Mouse (Mus musculus): ENCODE results near the gene Sdhc. TPM values are rescaled to one million over a fixed set of nuclear protein-coding genes. Genes with fewer than 3 reads are reported as not detected.

Sdhc gene
- polyA plus RNA-seq, 1 experiment from 2014 or later, result 295 TPM

- H3K4me2 ChIP-seq (ENCODE audit: low read length), result peak overlapping the region; percentile 57
- no peaks in the 10 kb centered on the region for H3K4me1 ChIP-seq (ENCODE audit: control insufficient read depth, insufficient read depth, low read length)
- H3K9me3 ChIP-seq (ENCODE audit: control insufficient read depth, low read length), result no peaks in the 10 kb centered on the region
- no peaks in the 10 kb centered on the region for H3K27me3 ChIP-seq (ENCODE audit: control insufficient read depth, insufficient read depth, low read length)
- ATAC-seq (ENCODE audit: low FRiP score, low TSS enrichment) (peak; percentile 95), DNase-seq (peak; percentile 92)
- H3K36me3 ChIP-seq (ENCODE audit: control insufficient read depth, insufficient read depth, low read length), result no peaks in the 10 kb centered on the region
- peak overlapping the region; percentile 83 for H3K27ac ChIP-seq (replicated peaks; ENCODE audit: low read depth, low read length)
- WGBS, result under 1% methylated on average over 35 of the region's 35 CpGs
- peak overlapping the region; percentile 60 for H3K4me3 ChIP-seq (replicated peaks; ENCODE audit: low read depth, low read length)
- peak overlapping the region; percentile 63; the same call in 1 of the 2 replicates for H3K9ac ChIP-seq (replicated peaks; ENCODE audit: low read length)
Observed at GRCm38 (mm10) chr1:171102547-171103177, 47.7 kb downstream of the Sdhc start.

DNA sequence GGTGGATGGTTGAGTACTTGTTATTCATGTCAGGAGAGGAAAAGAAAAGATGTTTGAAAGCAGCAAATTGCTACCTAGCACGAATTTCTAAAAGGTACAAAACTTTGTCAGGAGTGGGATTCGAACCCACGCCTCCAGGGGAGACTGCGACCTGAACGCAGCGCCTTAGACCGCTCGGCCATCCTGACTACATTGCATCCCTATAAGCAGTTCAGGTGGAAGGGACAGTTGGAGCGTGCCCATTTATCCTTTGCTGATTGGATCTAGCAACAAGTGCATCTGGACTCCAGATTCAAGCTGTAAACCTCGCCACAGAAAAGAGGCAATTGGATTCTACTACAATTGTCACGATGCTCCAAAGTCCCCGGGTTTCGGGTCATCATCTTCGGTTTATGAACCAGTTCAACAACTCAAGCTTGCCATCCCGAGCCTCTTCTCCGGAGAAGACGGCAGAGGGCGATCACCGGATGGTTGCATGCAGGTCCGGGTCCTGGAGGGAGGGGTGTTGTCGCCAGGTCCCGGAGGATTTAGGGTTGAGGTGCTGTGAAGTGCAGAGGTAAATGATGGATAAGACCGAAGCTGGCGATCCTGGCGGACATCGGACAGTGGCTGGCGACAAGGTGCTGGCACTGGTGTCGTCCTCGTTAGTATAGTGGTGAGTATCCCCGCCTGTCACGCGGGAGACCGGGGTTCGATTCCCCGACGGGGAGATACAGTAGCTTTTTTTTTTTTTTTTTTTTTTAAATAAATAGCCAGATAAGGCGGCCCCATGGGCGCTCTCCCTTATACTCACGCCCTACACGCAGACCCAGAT, 48.5 kb downstream of the Sdhc start:
- Histone ChIP-seq H3K4me3 (replicated peaks; ENCODE audit: low read depth, low read length) (peak overlapping the region; percentile 60), H3K4me1 (ENCODE audit: control insufficient read depth, insufficient read depth, low read length) (no peaks in the 10 kb centered on the region), H3K9me3 (ENCODE audit: control insufficient read depth, low read length) (no peaks in the 10 kb centered on the region), H3K27ac (replicated peaks; ENCODE audit: low read depth, low read length) (peak overlapping the region; percentile 83), H3K36me3 (ENCODE audit: control insufficient read depth, insufficient read depth, low read length) (no peaks in the 10 kb centered on the region), H3K4me2 (ENCODE audit: low read length) (peak overlapping the region; percentile 57), H3K9ac (replicated peaks; ENCODE audit: low read length) (peak overlapping the region; percentile 63; the same call in 1 of the 2 replicates), H3K27me3 (ENCODE audit: control insufficient read depth, insufficient read depth, low read length) (no peaks in the 10 kb centered on the region)
- peak; percentile 91 for DNase-seq
- under 1% methylated on average over 40 of the region's 40 CpGs for WGBS
- ATAC-seq (ENCODE audit: low FRiP score, low TSS enrichment), result peak; percentile 89

DNA sequence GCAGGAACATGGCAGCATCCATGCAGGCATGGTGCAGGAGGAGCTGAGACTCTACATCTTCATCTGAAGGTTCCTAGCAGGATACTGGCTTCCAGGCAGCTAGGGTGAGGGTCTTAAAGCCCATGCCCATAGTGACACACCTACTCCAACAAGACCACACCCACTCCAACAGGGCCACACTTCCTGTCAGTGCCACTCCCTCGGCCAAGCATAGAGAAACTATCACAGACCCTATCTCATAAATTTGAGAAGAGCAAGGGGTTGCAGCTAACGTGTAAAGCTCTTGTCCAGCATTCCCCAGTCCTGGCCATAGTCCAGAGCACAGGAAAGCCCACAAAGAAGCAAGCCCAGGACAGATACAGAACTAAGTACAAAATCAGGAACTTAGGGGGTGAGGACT, 49.4 kb downstream of the Sdhc start:
- ATAC-seq (ENCODE audit: low FRiP score, low TSS enrichment) (no peak), DNase-seq (no peak)
- Histone ChIP-seq H3K4me3 (replicated peaks; ENCODE audit: low read depth, low read length) (no peak overlapping the region), H3K9ac (replicated peaks; ENCODE audit: low read length) (no peak overlapping the region), H3K4me2 (ENCODE audit: low read length) (peak overlapping the region; percentile 57; the same call in 1 of the 2 replicates), H3K27me3 (ENCODE audit: control insufficient read depth, insufficient read depth, low read length) (no peaks in the 10 kb centered on the region), H3K36me3 (ENCODE audit: control insufficient read depth, insufficient read depth, low read length) (no peaks in the 10 kb centered on the region), H3K27ac (replicated peaks; ENCODE audit: low read depth, low read length) (no peak overlapping the region), H3K4me1 (ENCODE audit: control insufficient read depth, insufficient read depth, low read length) (no peaks in the 10 kb centered on the region), H3K9me3 (ENCODE audit: control insufficient read depth, low read length) (no peaks in the 10 kb centered on the region)
- WGBS, result 55% methylated on average over 2 of the region's 2 CpGs

- ATAC-seq (ENCODE audit: low FRiP score, low TSS enrichment) (no peak), DNase-seq (no peak)
- Histone ChIP-seq H3K4me3 (replicated peaks; ENCODE audit: low read depth, low read length) (no peak overlapping the region), H3K27me3 (ENCODE audit: control insufficient read depth, insufficient read depth, low read length) (no peaks in the 10 kb centered on the region), H3K4me2 (ENCODE audit: low read length) (no peak overlapping the region), H3K4me1 (ENCODE audit: control insufficient read depth, insufficient read depth, low read length) (no peaks in the 10 kb centered on the region), H3K9me3 (ENCODE audit: control insufficient read depth, low read length) (no peaks in the 10 kb centered on the region), H3K9ac (replicated peaks; ENCODE audit: low read length) (no peak overlapping the region), H3K36me3 (ENCODE audit: control insufficient read depth, insufficient read depth, low read length) (no peaks in the 10 kb centered on the region), H3K27ac (replicated peaks; ENCODE audit: low read depth, low read length) (no peak overlapping the region)
- 35% methylated on average over 2 of the region's 2 CpGs for WGBS
Observed at GRCm38 (mm10) chr1:171097612-171098011, 52.8 kb downstream of the Sdhc start.

DNA sequence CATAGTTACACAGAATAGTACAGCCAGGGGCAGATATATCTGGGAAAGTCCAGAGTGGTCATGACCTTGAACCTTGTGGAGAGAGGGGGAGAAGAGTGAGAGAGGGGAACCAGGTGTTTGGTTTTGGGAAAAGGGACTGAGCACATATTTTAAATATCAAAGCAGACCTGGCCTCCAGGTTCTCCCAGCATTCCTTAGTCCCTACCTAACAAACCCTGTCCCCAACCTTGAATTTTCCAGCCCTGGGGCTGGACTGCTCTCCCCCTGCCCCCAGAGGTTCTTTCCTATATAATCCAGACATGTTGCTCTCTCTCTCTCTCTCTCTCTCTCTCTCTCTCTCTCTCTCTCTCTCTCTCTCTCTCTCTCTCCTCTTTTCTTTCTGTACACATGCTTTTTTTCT, 53.3 kb downstream of the Sdhc start:
- DNase-seq (no peak), ATAC-seq (ENCODE audit: low FRiP score, low TSS enrichment) (no peak)
- Histone ChIP-seq H3K9ac (replicated peaks; ENCODE audit: low read length) (no peak overlapping the region), H3K27me3 (ENCODE audit: control insufficient read depth, insufficient read depth, low read length) (no peaks in the 10 kb centered on the region), H3K36me3 (ENCODE audit: control insufficient read depth, insufficient read depth, low read length) (no peaks in the 10 kb centered on the region), H3K4me1 (ENCODE audit: control insufficient read depth, insufficient read depth, low read length) (no peaks in the 10 kb centered on the region), H3K4me3 (replicated peaks; ENCODE audit: low read depth, low read length) (no peak overlapping the region), H3K27ac (replicated peaks; ENCODE audit: low read depth, low read length) (no peak overlapping the region), H3K9me3 (ENCODE audit: control insufficient read depth, low read length) (no peaks in the 10 kb centered on the region), H3K4me2 (ENCODE audit: low read length) (no peak overlapping the region)

GRCm38 (mm10) chr1:171096110-171096964, 54.1 kb downstream of the Sdhc start:
- no peak overlapping the region for H3K4me2 ChIP-seq (ENCODE audit: low read length)
- 17% methylated on average over 10 of the region's 10 CpGs for WGBS
- H3K4me3 ChIP-seq (replicated peaks; ENCODE audit: low read depth, low read length), result no peak overlapping the region
- no peaks in the 10 kb centered on the region for H3K36me3 ChIP-seq (ENCODE audit: control insufficient read depth, insufficient read depth, low read length)
- H3K27ac ChIP-seq (replicated peaks; ENCODE audit: low read depth, low read length), result no peak overlapping the region
- no peaks in the 10 kb centered on the region for H3K4me1 ChIP-seq (ENCODE audit: control insufficient read depth, insufficient read depth, low read length)
- no peak for ATAC-seq (ENCODE audit: low FRiP score, low TSS enrichment)
- H3K9me3 ChIP-seq (ENCODE audit: control insufficient read depth, low read length), result no peaks in the 10 kb centered on the region
- no peak overlapping the region for H3K9ac ChIP-seq (replicated peaks; ENCODE audit: low read length)
- no peaks in the 10 kb centered on the region for H3K27me3 ChIP-seq (ENCODE audit: control insufficient read depth, insufficient read depth, low read length)
- no peak for DNase-seq

DNA sequence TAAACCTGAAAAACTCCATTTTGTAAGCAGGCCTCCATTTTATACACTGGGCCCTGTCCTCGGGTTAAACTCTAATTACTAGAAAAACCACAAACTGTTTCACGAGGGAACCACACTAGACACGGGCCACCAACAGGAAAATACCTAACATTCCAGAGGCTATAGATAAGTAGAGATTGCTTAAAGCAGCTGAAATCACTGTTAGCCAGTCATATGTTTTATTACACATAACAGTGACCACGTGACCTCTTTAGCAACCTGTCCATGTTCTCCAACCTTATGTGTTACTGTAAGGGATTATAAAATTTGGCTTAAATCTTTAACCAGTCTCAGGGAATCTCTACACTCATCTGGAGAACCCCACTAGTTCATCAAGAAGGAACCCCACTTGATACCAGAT, 56.0 kb downstream of the Sdhc start:
- H3K9me3 ChIP-seq (ENCODE audit: control insufficient read depth, low read length), result no peaks in the 10 kb centered on the region
- no peak overlapping the region for H3K9ac ChIP-seq (replicated peaks; ENCODE audit: low read length)
- no peaks in the 10 kb centered on the region for H3K4me1 ChIP-seq (ENCODE audit: control insufficient read depth, insufficient read depth, low read length)
- H3K36me3 ChIP-seq (ENCODE audit: control insufficient read depth, insufficient read depth, low read length), result no peaks in the 10 kb centered on the region
- H3K27me3 ChIP-seq (ENCODE audit: control insufficient read depth, insufficient read depth, low read length), result no peaks in the 10 kb centered on the region
- WGBS, result 90% methylated on average over 4 of the region's 4 CpGs
- ATAC-seq (ENCODE audit: low FRiP score, low TSS enrichment) (no peak), DNase-seq (no peak)
- H3K4me2 ChIP-seq (ENCODE audit: low read length), result no peak overlapping the region
- H3K27ac ChIP-seq (replicated peaks; ENCODE audit: low read depth, low read length), result no peak overlapping the region
- no peak overlapping the region for H3K4me3 ChIP-seq (replicated peaks; ENCODE audit: low read depth, low read length)

DNA sequence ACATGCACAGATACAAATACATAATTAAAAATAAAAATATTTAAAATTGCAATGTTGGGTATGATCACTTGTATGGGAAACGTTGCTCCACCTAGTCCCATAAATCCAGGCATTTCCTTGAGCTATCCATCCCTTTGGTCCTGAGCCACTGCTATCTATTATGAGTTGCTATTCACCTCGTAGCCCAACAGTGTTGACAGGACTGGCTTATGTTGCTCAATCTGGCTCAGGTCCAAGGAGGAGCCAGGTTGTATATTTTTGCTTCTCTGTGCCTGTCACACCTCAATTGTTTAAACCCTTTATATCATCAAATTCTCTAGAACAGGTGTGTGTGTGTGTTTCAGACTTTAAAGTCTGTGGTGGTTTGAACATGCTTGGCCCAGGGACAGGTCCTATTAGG, 59.6 kb downstream of the Sdhc start:
- Histone ChIP-seq H3K4me2 (ENCODE audit: low read length) (no peak overlapping the region), H3K27ac (replicated peaks; ENCODE audit: low read depth, low read length) (no peak overlapping the region), H3K9me3 (ENCODE audit: control insufficient read depth, low read length) (no peaks in the 10 kb centered on the region), H3K9ac (replicated peaks; ENCODE audit: low read length) (no peak overlapping the region), H3K4me1 (ENCODE audit: control insufficient read depth, insufficient read depth, low read length) (no peaks in the 10 kb centered on the region), H3K27me3 (ENCODE audit: control insufficient read depth, insufficient read depth, low read length) (peaks cover 9% of the 10 kb centered on the region), H3K36me3 (ENCODE audit: control insufficient read depth, insufficient read depth, low read length) (no peaks in the 10 kb centered on the region), H3K4me3 (replicated peaks; ENCODE audit: low read depth, low read length) (no peak overlapping the region)
- ATAC-seq (ENCODE audit: low FRiP score, low TSS enrichment) (no peak), DNase-seq (no peak)
- WGBS, result 81% methylated on average over 2 of the region's 2 CpGs

Data from midbrain, embryonic 14.5 days (tissue).